Mouse (Mus musculus) megakaryocyte, embryonic 14.5 days (primary cell): Measurements from ENCODE around the gene Nkain4.

Experiments used
- FLI1 ChIP-seq: IDR thresholded peaks from 2 replicates; pipeline ENCODE4 v1.6.1; 2012; ENCODE audit warnings: low read length, inconsistent platforms, mixed read lengths
- GATA1 ChIP-seq: IDR thresholded peaks from 3 replicates; pipeline ENCODE4 v1.6.1; 2012; ENCODE audit warnings: mixed read lengths, low read length, inconsistent platforms, borderline replicate concordance

- TF ChIP-seq GATA1 (no peak), FLI1 (no peak)
Measured at GRCm38 (mm10) chr2:180959605-180960004, 5.1 kb upstream of the Nkain4 start.
